Mouse (Mus musculus): ENCODE results near the gene 1810009J06Rik. TPM values are rescaled to one million over a fixed set of nuclear protein-coding genes. Genes with fewer than 3 reads are reported as not detected.
"Not testable (repeated sequence)": the region's sequence is repeated elsewhere in the genome, so short reads cannot be mapped to it uniquely, and the experiment has no call there.

1810009J06Rik gene
- total RNA-seq (2021), result not detected
- long read RNA-seq, experiment 1, result 0 reads
- long read RNA-seq, experiment 2, result 0 reads

DNA sequence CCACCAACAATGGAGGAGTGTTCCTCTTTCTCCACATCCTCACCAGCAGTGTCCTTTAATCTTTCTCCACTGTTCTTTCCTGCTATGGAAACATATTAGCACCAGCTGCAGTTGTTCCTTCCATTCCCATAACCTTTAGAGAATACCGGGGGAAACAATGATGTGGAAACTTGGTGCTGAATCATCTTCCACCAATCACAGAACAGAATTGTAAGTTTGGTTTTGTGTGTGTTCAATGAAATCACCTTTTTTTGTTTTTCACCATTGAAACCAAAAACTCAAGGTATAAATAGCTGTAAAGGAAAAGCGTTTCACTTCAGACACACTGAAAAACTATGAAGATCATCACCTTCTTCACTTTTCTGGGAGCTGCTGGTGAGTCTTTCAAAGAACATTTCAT, at the start of gene 1810009J06Rik:
Gene 1810009J06Rik, plus strand, starts transcription at position 301 of the 400 bp plus-strand sequence.
- DNase-seq; intact Hi-C loops (cut with DNase I): not testable (repeated sequence)

DNA sequence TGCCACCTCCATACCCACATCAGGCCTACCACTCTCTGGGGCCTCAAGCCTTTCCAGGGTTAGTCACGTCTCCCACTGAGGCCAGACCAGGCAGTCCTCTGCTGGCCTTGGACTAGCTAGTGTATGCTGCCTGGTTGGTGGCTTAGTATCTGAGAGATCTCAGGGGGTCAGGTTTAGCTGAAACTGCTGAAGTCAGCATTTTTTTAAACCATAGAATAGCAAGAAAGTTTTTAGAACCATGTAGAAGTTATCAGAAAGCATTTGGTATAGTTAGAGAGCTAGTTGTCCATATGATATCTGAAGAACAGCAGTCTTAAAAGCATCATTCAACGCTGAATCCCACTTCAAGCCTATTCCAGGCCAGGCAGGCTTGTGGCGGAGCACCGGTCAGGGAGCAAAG, 44.6 kb upstream of the 1810009J06Rik start:
- no peak for DNase-seq
- intact Hi-C loops (cut with DNase I), result no loop called here

DNA sequence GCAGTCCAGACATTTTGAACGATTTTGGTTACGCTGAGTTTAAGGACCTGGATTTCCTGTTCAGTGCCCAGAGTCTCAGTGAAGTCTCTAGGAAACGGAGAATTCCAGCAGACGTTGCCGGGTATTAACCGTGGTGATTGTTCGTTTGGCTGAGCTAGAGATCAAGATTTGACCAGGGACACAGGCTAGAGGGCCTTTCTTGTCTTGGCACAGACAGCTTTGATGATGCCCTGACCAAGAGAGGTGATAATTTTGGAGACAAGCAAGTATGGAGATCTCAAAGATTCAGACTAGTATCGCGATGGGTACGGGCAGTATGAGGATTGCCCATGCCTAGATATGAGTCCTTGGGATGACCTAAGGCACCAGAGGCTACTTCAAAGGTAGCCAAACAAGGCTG, 24.1 kb upstream of the 1810009J06Rik start, which contains the start of gene 1700074P13Rik:
Gene 1700074P13Rik, minus strand, starts transcription at position 101 of the 400 bp plus-strand sequence.
- intact Hi-C loops (cut with DNase I), result no loop called here

DNA sequence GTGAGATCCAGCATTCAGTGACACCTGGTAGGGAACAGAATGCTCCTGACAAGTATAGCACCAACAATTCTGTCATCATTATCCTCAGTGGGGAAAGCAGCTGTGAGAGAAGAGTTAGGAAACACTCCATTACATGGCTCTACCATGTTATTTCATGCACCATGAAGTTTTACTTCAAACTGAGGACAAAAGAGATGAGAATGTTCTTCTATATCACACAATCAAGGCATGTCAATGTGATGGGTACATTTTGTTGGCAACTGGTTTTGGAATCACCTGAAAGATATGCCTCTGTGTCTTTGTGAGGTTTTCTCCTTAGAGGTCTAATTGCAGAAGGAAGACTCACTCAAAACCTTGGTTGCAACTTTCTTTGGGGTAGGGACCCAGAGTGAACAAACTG, 12.8 kb upstream of the 1810009J06Rik start, which contains the start of gene Gm4744:
Gene Gm4744, minus strand, starts transcription at position 101 of the 400 bp plus-strand sequence.
- intact Hi-C loops (cut with DNase I), result no loop called here
- no peak for DNase-seq

More for the DNA sequence above, 24.1 kb upstream of the 1810009J06Rik start, which contains the start of gene 1700074P13Rik:
- DNase-seq, result no peak

DNA sequence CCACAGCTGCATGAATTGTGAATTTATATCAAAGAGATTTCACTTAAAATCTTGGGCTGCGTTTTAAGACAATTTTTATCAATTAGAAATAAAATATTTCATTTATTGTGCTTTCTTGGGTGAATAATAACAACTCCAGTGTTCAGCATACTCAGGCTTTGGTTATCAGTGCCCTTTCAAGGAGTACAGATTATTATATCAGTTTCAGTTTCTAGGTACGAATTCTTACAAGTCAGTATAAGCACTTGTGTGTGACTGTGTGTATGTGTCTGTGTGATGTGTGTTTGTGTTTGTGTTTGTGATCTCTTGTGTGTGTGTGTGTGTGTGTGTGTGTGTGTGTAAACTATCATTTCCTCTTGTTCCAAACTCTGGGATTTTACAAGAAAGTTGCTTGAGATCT, 10.8 kb upstream of the 1810009J06Rik start:
- DNase-seq, result no peak
- intact Hi-C loops (cut with DNase I), result no loop called here

DNA sequence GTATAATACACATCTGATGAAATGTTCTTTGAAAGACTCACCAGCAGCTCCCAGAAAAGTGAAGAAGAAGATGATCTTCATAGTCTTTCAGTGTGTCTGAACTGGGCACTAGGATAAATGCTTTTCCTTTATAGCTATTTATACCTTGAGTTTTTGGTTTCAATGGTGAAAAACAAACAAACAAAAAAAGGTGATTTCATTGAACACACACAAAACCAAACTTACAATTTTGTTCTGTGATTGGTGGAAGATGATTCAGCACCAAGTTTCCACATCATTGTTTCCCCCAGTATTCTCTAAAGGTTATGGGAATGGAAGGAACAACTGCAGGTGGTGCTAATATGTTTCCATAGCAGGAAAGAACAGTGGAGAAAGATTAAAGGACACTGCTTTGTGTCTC, 34.8 kb downstream of the 1810009J06Rik start, which contains the start of gene Gm2663:
Gene Gm2663, minus strand, starts transcription at position 101 of the 400 bp plus-strand sequence.
- DNase-seq; intact Hi-C loops (cut with DNase I): not testable (repeated sequence)

DNA sequence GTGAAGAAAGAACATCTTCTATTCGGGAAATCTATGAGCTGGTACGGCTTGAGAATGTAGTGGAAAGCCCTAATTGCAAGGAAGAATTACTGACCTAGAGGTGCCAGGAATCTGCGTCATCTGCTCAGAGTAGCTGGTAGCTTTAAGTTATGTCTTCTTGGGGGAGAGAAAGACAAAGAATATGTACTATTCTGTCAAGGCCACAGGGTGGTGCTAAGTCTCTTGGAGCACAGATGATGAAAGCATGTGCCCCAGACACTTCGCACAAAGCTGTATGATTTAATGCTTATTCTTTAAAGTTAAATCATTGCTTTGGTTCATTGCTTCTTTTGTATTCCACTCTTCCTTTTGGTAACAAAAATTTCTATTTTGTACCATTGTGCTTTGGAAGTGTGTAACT, 50.5 kb downstream of the 1810009J06Rik start:
- intact Hi-C loops (cut with DNase I), result no loop called here
- no peak for DNase-seq

Other genes starting within 250 kb of the 1810009J06Rik start
- gene Moxd2, start 77.3 kb upstream of the 1810009J06Rik start, total RNA-seq (2021), result not detected
- not detected for gene Prss58, start 64.4 kb upstream of the 1810009J06Rik start, total RNA-seq (2021)
- gene 1700074P13Rik, start 24.2 kb upstream of the 1810009J06Rik start, total RNA-seq (2021), result not detected
- not detected for gene Gm4744, start 12.9 kb upstream of the 1810009J06Rik start, total RNA-seq (2021)
- not detected for gene Gm2663, start 34.7 kb downstream of the 1810009J06Rik start, total RNA-seq (2021)
- gene 2210010C04Rik, start 70.8 kb downstream of the 1810009J06Rik start, total RNA-seq (2021), result not detected